Mouse (Mus musculus) forebrain, postnatal 0 days (tissue): ENCODE measurements at regions not wholly inside any gene's neighbourhood (a gene's known extent, or its start where the extent isn't known, plus 50 kb on each side); places are given as distances from the start of the nearest gene placed in this dataset.

Source experiments
- ATAC-seq: fragments of 200-750 bp; cut with Nextera tagmentation; 2 replicates; pipeline ENCODE4 v1.8.0; 2017; ENCODE audit warnings: mild to moderate bottlenecking, moderate library complexity
- DNase-seq: peaks from one replicate; pipeline ENCODE4 v3.0.0-alpha.2; 2015
- H3K27ac ChIP-seq: fragments of 300-500 bp; sonication (generic); 2 replicates; pipeline ENCODE4 v1.5.1; 2014; ENCODE audit warnings: low read depth, mild to moderate bottlenecking, antibody characterized with exemption, low read length, moderate library complexity, mixed read lengths
- H3K27me3 ChIP-seq: fragments of 300-500 bp; sonication (generic); 2 replicates; pipeline ENCODE4 v1.6.1; 2014; ENCODE audit warnings: mild to moderate bottlenecking, low read length, mixed read lengths; ENCODE audit not compliant: insufficient read depth
- H3K36me3 ChIP-seq: fragments of 300-500 bp; sonication (generic); 2 replicates; pipeline ENCODE4 v1.6.1; 2014; ENCODE audit warnings: mild to moderate bottlenecking, moderate library complexity; ENCODE audit not compliant: insufficient read depth
- H3K4me1 ChIP-seq: fragments of 300-500 bp; sonication (generic); 2 replicates; pipeline ENCODE4 v1.6.1; 2014; ENCODE audit warnings: antibody characterized with exemption; ENCODE audit not compliant: insufficient read depth
- H3K4me2 ChIP-seq: fragments of 300-500 bp; sonication (generic); 2 replicates; pipeline ENCODE4 v1.6.1; 2014; ENCODE audit warnings: low read depth, mild to moderate bottlenecking, moderate library complexity
- H3K4me3 ChIP-seq: fragments of 300-500 bp; sonication (generic); 2 replicates; pipeline ENCODE4 v1.5.1; 2014; ENCODE audit warnings: low read depth, low read length, mixed read lengths
- H3K9ac ChIP-seq: fragments of 300-500 bp; sonication (generic); 2 replicates; pipeline ENCODE4 v1.6.1; 2014; ENCODE audit warnings: mild to moderate bottlenecking
- H3K9me3 ChIP-seq: fragments of 300-500 bp; sonication (generic); 2 replicates; pipeline ENCODE4 v1.6.1; 2016; ENCODE audit warnings: low read length
- CTCF ChIP-seq: sonication (generic); IDR thresholded peaks from 2 replicates; pipeline ENCODE4 v1.5.1; 2016; ENCODE audit warnings: antibody characterized with exemption, control low read depth, low read depth
- WGBS: fragments of 180-500 bp; shearing (Covaris S2); extraction: QIAGEN DNeasy Blood & Tissue Kit; methylation state at CpG from one replicate; pipeline ENCODE4 v1.1.7; 2014; 5-methylcytosine and 5-hydroxymethylcytosine counted together

DNA sequence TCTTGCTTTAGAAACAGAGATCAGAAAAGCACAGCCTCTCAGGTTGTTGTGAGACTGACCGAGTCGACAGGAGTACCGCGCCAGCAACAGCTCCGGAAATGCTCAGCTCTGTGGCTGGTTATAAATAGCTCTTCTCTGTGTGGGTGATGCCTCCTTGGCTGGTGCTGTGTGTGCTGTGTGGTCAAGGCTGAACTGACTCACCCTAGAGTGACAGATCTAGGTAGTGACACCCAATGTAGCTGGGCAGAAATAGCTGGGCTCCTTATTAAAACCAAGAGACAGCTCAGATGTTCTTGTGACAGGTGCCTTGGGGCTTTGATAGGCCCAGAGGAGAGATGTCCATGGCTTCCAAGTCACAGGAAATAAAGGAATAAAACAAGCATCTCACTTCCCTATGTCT, 220.7 kb downstream of the 4933412E24Rik start:
- H3K27ac ChIP-seq, result no peak overlapping the region
- H3K27me3 ChIP-seq, result no peaks in the 10 kb centered on the region
- ATAC-seq (no peak), DNase-seq (no peak)
- no peak for TF ChIP-seq CTCF
- H3K4me1 ChIP-seq, result no peaks in the 10 kb centered on the region
- H3K4me2 ChIP-seq, result no peak overlapping the region
- 98% methylated on average over 5 of the region's 5 CpGs for WGBS
- H3K4me3 ChIP-seq, result no peak overlapping the region
- H3K9ac ChIP-seq, result no peak overlapping the region
- H3K9me3 ChIP-seq, result no peaks in the 10 kb centered on the region
- no peaks in the 10 kb centered on the region for H3K36me3 ChIP-seq

- 88% methylated on average over 6 of the region's 6 CpGs for WGBS
- Histone ChIP-seq H3K27me3 (no peaks in the 10 kb centered on the region), H3K4me3 (no peak overlapping the region), H3K27ac (no peak overlapping the region), H3K9ac (no peak overlapping the region), H3K9me3 (no peaks in the 10 kb centered on the region), H3K36me3 (no peaks in the 10 kb centered on the region), H3K4me2 (no peak overlapping the region), H3K4me1 (no peaks in the 10 kb centered on the region)
- DNase-seq (no peak), ATAC-seq (no peak)
- no peak for TF ChIP-seq CTCF
Observed at GRCm38 (mm10) chr15:59794871-59795270, 221.5 kb downstream of the 4933412E24Rik start.

DNA sequence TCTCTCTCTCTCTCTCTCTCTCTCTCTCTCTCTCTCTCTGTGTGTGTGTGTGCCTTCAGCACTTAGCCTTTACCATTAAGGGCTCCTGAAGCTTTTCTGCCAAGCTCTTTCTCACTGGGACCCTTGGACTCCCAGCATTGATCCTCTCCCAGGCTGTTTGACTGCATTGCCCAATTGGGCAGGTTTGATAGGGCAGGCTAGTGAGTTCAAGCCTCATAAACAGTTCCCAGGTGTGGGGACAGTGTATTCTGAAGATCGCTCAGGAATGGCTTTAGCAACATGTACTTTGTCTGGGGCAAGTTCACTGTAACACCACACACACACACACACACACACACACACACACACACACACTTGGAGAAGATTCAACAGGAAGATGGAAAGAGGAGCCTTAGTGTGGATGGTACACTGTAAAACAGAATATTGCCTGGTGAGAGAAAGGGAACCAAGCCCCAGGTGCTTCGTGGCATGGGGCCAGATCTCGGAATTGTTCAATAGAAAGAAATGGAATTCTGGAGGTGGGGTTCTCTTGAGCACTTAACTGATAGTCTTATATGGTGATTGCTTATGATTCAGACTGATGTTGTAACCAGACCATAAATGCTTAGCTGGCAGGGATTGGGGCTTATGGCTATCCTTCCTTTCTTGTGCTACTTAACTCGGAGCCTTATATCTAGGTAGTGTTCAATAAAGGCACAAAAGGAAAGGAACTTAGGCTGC, 229.5 kb downstream of the 4933412E24Rik start:
- DNase-seq, result no peak
- no peak overlapping the region for H3K27ac ChIP-seq
- H3K9me3 ChIP-seq, result no peaks in the 10 kb centered on the region
- TF ChIP-seq CTCF, result no peak
- no peak overlapping the region for H3K9ac ChIP-seq
- H3K4me1 ChIP-seq, result peaks cover 4% of the 10 kb centered on the region; the same call in 1 of the 2 replicates
- no peak overlapping the region for H3K4me2 ChIP-seq
- no peaks in the 10 kb centered on the region for H3K27me3 ChIP-seq
- no peak for ATAC-seq
- H3K36me3 ChIP-seq, result no peaks in the 10 kb centered on the region
- 78% methylated on average over 4 of the region's 4 CpGs for WGBS
- H3K4me3 ChIP-seq, result no peak overlapping the region

GRCm38 (mm10) chr15:59785981-59786380, 230.4 kb downstream of the 4933412E24Rik start:
- no peaks in the 10 kb centered on the region for H3K36me3 ChIP-seq
- ATAC-seq, result no peak
- H3K9me3 ChIP-seq, result no peaks in the 10 kb centered on the region
- no peak for DNase-seq
- TF ChIP-seq CTCF, result no peak
- no peaks in the 10 kb centered on the region for H3K27me3 ChIP-seq
- no peak overlapping the region for H3K27ac ChIP-seq
- no peak overlapping the region for H3K4me3 ChIP-seq
- no peak overlapping the region for H3K9ac ChIP-seq
- 91% methylated on average over 5 of the region's 5 CpGs for WGBS
- peaks cover 4% of the 10 kb centered on the region; the same call in 1 of the 2 replicates for H3K4me1 ChIP-seq
- no peak overlapping the region for H3K4me2 ChIP-seq

DNA sequence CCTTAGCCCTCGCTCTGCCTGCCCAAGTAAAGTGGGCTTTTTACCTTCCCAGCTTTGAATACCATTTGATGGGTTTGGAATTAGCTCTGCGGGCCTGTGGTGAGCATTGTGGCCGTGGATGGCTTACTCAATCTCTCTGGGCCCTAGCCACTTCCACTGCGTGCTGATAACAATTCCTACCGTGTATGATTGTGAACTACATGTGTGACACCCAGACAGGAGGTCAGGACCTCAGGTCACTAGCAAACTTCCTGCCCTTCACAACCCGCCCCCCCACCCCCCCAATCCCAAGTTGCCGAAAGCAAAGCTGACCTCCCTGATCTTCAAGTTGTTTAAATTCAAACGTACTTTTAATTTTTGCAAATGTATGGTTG, 231.9 kb downstream of the 4933412E24Rik start:
- no peaks in the 10 kb centered on the region for H3K9me3 ChIP-seq
- TF ChIP-seq CTCF, result no peak
- DNase-seq (no peak), ATAC-seq (no peak)
- no peak overlapping the region for H3K4me2 ChIP-seq
- no peak overlapping the region for H3K4me3 ChIP-seq
- 50% methylated on average over 8 of the region's 8 CpGs for WGBS
- H3K27me3 ChIP-seq, result no peaks in the 10 kb centered on the region
- no peak overlapping the region for H3K27ac ChIP-seq
- H3K9ac ChIP-seq, result no peak overlapping the region
- no peaks in the 10 kb centered on the region for H3K36me3 ChIP-seq
- peaks cover 4% of the 10 kb centered on the region; the same call in 1 of the 2 replicates for H3K4me1 ChIP-seq

- DNase-seq (peak; percentile 12), ATAC-seq (peak; percentile 23; the same call in 1 of the 2 replicates)
- 10% methylated on average over 22 of the region's 22 CpGs for WGBS
- no peak for TF ChIP-seq CTCF
- Histone ChIP-seq H3K9ac (0 out of 2 replicates have a peak overlapping the region, but pooled peaks have one; percentile 10), H3K4me1 (peaks cover 4% of the 10 kb centered on the region; the same call in 1 of the 2 replicates), H3K9me3 (no peaks in the 10 kb centered on the region), H3K36me3 (no peaks in the 10 kb centered on the region), H3K27me3 (no peaks in the 10 kb centered on the region), H3K4me2 (peak overlapping the region; percentile 38), H3K27ac (no peak overlapping the region), H3K4me3 (no peak overlapping the region)
Observed at GRCm38 (mm10) chr15:59783782-59784555, 232.4 kb downstream of the 4933412E24Rik start.

- H3K9ac ChIP-seq, result no peak overlapping the region
- no peak overlapping the region for H3K4me3 ChIP-seq
- H3K9me3 ChIP-seq, result no peaks in the 10 kb centered on the region
Observed at GRCm38 (mm10) chr15:59783393-59783781, 233.0 kb downstream of the 4933412E24Rik start.

More at GRCm38 (mm10) chr15:59783393-59783781, 233.0 kb downstream of the 4933412E24Rik start:
- ATAC-seq (peak; percentile 50; the same call in 1 of the 2 replicates), DNase-seq (peak; percentile 12)
- peaks cover 4% of the 10 kb centered on the region; the same call in 1 of the 2 replicates for H3K4me1 ChIP-seq
- H3K36me3 ChIP-seq, result no peaks in the 10 kb centered on the region
- no peak for TF ChIP-seq CTCF
- H3K27me3 ChIP-seq, result no peaks in the 10 kb centered on the region
- 4% methylated on average over 5 of the region's 6 CpGs for WGBS
- peak overlapping the region; percentile 38 for H3K4me2 ChIP-seq
- no peak overlapping the region for H3K27ac ChIP-seq
